Mouse (Mus musculus): ENCODE measurements around the gene Trmt61a.
"Not testable (repeated sequence)": the region's sequence is repeated elsewhere in the genome, so short reads cannot be mapped to it uniquely, and the experiment has no call there.

The Trmt61a gene

DNA sequence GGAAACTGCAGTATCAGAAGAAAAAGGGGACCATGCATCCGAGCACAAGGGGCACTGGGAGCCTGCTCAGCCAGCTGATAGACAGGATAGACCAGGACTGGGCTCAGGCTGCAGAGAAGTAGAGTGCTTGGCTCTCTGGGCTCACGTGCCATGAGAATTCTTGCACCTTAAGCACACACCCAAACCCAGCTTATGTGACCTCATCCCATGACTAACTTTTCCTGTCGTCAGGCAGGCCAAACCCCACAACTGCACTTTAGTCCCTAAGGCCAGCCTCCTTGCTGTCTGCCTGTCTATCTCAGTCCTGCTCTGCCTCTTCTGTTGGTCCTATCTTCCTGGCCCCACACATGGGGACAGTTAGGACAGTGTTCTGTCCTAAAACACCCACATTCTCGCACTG lies 19.8 kb downstream of the Trmt61a start:
- in situ Hi-C loops (cut with MboI, MseI) = loop anchor here (5.0 kb wide), 1 partner anchor 45 kb away; no protein-coding TSS in a partner anchor

DNA sequence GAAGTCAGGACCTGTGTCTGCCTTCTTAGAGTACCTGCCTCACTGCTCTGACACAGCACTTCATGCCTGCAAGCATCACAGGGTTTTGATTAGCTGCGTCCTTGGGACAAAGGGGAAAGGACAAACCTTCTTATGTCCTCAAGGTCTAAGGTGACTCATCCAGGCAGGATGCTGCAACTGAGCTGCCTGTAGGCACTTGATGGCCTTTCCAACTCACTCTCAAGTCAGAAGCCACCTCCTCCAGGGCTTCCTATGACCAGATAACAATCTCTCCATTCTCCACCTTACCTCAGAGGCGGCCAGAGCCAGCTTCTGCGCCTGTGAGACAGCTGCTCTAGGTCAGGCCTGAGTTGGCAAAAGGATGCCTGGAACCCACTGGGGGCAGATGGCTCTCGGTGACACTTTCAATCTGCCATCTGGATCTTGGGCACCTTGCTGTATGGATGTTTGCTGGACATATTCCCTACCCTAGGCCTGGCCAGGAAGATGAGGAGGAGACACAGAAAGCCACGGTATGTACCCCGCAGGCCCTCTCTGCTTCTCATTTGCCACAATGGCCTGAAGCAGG lies 20.5 kb downstream of the Trmt61a start:
- in situ Hi-C loops (cut with MboI, MseI) = loop anchor here (5.0 kb wide), 1 partner anchor 46 kb away; no protein-coding TSS in a partner anchor

DNA sequence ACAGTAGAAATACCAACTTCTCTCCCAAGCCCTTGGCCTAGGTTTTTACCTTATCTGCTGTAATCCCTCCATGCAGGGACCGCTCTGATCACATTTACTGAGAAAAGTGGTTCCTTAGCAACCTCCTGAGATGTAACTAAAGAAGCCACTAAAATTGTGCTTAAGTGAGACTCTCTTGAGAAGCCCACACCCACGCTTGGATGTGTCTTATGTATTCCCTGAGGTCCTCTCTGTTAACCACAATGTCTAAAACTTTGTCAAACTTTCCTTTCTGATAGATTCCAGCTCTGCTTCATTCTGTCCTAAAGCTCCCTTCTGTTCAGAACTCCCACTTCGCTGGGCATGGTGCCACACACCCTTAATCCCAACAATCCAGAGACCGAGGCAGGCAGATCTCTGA lies 21.6 kb downstream of the Trmt61a start:
- in situ Hi-C loops (cut with MboI, MseI) = loop anchor here (5.0 kb wide), 1 partner anchor 47 kb away; no protein-coding TSS in a partner anchor

DNA sequence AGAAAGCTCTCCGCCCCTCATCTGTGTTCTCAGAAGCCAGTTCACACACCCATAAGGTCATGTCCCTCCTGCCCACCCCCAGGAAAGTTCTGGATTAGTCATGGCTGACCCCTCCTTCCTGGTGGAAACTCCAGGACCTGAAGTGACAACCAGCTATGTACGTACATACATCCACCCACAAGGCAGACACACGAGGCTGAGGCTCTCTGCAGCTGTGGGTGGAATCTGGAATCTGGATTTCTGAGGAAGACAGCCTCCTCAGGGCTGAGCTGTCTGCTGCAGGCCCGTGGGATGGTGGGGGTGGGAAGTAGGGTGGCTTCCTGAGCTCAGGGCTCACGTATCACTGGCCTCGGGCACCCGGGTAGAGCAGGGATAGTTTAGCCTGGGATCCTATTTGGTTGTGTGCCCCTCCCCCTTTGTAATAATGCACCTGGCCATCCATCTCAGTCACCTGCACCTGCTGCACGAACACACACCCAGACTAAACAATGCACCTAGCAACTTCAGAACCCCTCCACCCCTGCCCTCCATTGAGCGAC lies 23.1 kb downstream of the Trmt61a start:
- in situ Hi-C loops (cut with MboI, MseI) = no loop called here

DNA sequence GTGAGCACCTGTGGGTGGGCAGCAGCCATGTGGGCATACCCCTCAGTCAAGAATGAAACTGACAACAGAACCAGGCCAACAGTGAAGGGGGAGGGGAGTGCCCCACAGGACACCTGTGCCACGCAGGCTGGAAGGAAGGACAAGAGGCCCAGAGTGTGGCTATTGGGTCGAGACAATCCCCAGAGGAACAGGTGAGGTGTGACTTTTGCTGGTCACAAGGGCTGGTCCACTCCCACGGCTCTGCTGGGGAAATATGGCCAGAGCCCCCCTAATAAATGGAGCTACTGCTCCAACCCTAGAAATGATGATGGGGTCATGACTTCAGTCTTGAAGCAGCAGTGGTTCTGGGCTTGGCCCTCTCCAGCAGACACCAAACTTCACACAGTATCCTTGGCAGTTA lies 25.4 kb downstream of the Trmt61a start:
- in situ Hi-C loops (cut with MboI, MseI) = no loop called here

DNA sequence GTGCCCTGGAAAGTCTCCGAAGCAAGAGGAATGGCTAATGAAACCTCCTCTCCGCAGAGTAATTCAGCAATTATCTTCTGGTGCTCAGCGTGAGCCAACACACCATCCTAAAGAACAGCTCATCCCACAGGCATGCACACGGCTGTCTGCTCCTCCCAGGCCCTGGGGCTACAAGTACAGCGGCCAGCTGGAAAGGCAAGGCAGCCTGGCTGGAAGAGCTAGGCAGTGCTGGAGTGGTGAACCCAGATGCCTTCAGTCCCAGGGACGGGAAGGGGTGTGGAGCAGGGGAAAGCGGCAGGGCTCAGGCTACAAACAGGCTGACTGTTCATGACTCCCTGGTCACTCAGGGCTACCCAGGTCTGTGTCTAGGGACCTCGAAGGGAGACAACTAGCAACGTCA lies 26.7 kb downstream of the Trmt61a start:
- in situ Hi-C loops (cut with MboI, MseI) = no loop called here

DNA sequence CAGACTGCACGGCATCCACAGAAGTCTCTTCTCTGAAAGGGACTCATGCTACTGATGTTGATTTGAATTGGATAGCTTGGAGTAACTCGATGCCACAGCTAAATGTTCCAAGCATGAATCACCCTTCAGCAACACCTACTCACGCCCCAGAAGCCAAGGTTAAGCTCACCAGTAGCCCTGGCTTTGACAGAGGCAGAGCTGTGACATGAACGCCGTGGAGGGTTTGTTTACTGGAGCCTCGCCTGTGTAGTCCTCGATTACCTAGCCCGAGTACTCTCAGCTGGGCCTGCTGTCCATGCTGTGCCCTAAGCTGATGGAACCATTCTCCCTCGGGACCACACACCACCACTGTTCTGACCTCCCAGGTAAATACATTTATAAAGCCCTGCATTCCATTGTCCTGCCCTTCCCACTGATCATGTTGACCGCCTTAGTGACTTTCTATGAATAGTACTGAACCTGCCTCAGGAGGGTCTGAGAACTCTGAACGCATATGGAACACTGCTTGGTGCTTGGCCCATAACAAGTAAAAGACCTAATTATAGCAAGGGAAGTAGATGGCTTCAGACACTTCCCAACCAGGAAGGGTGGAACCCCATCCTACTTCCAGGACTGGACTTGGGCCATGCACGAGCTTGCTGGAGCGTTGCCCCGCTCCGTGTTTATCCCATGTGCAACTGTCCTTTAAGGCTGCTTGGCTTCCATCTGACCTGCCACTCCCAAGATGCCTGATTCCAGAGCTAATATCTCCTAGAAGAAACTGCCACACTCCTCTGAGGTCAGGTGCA lies 27.5 kb downstream of the Trmt61a start:
- in situ Hi-C loops (cut with MboI, MseI) = no loop called here

DNA sequence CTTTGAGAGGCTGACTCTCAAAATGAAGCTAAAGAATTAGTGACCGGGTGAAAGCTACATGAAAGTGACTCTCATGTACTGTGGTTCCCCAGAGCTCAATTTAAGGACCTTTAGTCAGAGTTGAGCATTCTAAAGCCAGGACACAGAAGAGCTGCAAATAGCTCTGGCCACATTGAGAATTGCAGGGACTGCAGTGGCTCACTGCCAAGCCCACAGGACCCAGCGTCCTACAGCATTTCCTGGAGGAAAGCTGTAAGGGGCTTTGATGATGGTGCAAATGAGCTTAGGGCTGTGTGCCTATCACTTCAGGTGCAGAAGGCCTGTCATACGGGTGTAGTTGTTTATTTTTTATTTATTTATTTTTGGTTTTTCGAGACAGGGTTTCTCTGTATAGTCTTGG lies 30.3 kb downstream of the Trmt61a start:
- in situ Hi-C loops (cut with MboI, MseI) = no loop called here

DNA sequence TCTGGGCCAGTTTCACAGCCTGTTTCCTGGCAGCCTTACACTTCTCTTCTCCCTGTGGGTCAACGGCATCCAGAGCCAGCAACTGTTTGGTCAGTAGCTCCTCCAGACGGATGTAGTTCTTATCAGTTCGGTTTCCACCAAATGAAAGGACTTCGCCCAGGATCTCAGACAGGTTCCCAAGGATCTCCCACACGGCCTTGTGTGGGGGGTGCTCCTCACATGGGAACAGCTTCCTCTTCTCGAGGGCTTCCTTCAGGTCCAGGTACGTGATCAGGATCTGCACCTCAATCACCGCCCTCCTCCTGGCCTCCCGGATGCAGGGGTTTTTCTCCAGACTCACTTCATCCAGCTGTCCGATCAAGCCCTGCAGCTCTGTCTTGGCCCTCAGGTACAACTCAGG lies 32.2 kb downstream of the Trmt61a start:
- in situ Hi-C loops (cut with MboI, MseI) = no loop called here

DNA sequence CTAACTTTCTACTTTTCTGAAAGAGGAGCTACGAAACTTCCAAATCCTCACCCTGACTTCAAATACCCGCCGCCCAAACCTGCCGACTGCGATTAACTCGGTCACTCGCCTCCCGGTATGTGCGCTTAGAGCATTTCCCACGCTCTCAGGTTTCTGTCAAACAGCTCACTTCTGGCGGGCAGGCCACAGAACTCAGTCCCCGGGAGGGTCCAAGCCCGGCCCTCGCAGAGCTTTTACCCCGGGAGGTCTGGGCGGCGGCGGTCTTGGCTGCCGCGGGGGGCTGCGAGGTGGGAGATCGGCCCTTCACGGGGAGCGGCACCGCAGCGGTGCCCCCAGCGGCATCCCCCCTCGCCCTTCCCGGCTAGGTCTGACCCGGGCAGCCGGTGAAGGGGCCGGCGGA lies 34.6 kb downstream of the Trmt61a start:
- in situ Hi-C loops (cut with MboI, MseI) = no loop called here

DNA sequence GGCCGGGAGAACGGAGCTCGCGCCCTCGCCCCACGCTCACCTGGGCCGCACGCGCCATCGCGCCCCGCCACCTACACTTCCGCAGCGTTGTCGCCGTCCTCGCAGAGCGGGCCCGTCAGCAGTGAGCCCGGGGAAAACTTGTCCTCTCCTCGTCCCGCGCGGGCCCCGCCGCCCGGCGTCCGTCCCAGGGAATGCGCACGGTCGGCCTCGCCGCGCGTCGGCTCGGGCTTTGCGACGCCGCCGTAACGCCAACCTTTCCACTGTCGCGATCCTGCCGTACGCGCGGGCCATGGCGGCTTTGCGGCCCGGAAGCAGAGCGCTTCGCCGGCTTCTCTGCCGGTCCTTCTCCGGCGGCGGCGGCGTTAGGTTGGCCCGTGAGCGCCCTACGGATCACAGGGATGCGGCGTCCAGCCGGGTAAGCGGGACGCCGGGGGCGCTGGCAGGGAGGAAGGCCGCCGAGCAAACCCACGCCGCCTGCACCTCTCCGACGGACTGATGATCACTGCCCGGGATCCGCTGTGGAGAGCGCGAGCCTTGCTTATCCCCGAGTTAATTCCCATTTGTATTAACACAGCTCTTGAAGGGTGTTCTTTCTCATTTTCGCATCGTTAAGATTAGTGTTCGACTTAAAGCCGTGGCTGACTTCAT lies 35.2 kb downstream of the Trmt61a start, which contains the start of the genes Bag5 and Apopt1:
Gene Bag5 (minus strand): TSS at position 254 of the 648 bp plus-strand sequence.
Gene Apopt1 (plus strand): TSS at position 258 of the 648 bp plus-strand sequence.
- in situ Hi-C loops (cut with MboI, MseI) = no loop called here

DNA sequence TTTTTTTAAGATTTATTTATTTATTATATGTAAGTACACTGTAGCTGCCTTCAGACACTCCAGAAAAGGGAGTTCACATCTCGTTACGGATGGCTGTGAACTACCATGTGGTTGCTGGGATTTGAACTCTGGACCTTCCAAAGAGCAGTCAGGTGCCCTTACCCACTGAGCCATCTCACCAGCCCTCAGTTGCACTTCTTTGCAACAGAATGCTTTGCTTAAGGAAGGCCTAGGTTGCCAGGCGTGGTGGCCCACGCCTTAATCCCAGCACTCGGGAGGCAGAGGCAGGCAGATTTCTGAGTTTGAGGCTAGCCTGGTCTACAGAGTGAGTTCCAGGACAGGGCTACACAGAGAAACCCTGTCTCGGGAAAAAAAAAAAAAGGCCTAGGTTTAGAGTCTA lies 36.0 kb downstream of the Trmt61a start:
- in situ Hi-C loops (cut with MboI, MseI) = not testable (repeated sequence)

DNA sequence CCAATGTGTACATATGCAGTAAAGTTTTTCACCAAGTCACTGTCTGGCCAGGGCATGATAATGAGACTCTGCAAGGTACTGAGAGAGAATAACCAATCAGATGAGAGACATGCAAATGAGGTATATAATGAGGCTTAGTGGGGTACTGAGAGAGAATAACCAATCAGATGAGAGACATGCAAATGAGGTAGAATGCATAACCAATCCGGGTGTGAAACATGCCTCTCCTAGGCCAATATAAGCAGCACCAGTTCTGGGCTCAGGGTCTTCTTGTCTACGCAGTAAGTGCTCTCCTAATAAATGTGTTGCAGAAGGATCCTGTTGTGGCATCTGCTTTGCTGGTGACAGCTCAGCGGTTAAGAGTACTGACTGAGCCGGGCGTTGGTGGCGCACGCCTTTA lies 38.6 kb downstream of the Trmt61a start:
- in situ Hi-C loops (cut with MboI, MseI) = no loop called here

DNA sequence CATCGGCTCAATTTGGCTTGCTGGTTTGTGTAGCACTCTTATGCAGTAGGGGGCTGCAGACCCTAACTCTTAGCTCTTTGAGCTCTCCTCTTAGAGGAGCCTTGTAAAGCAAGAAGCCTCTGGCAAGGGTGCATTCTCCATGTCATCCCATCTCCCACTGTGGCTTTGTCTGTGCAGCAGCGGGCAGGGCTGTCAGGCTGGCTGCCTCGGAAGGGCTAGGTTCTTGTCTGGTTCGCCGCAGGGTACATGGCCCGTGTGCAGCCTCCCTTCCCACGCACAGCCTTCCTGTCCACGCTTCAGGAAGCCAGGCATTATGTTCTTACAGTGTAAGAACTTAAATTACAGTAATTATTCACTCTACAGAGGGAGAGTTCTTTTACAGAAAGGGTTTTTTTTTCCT lies 40.8 kb downstream of the Trmt61a start:
- in situ Hi-C loops (cut with MboI, MseI) = no loop called here

DNA sequence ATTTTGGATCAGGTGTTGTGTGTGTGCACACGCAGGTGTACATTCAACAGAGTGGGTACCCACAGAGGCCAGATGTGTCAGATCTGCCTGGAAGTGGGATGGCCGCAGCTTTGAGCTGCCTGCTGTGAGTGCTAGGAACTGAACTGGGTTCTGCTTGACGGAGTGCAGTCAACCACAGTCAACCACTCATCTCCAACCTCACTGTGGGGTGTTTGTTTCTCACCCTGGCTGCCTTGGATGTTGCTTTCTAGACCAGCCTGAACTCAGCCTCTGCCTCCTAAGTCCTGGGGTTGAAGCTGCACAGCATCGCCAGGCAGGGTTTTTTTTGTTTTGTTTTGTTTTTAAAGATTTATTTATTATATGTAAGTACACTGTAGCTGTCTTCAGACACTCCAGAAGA lies 42.3 kb downstream of the Trmt61a start:
- in situ Hi-C loops (cut with MboI, MseI) = no loop called here

DNA sequence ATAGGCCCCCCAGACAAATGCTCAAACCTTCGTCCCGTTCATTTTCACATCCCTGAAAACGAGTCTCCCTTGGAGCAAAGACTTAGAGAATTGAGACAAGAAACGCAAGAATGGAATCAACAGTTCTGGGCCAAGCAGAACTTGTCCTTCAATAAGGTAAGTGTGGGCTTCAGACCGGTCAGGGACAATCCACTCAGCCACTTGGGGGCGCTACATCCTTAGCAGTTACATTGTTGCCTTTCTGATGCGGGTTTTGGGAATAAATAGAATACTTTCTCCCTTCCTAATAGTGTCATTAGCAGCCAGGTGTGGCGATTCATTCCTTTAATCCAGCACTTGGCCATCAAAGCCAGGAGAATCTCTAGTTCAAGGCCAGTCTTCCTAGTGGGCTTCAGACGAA lies 44.7 kb downstream of the Trmt61a start:
- in situ Hi-C loops (cut with MboI, MseI) = no loop called here

DNA sequence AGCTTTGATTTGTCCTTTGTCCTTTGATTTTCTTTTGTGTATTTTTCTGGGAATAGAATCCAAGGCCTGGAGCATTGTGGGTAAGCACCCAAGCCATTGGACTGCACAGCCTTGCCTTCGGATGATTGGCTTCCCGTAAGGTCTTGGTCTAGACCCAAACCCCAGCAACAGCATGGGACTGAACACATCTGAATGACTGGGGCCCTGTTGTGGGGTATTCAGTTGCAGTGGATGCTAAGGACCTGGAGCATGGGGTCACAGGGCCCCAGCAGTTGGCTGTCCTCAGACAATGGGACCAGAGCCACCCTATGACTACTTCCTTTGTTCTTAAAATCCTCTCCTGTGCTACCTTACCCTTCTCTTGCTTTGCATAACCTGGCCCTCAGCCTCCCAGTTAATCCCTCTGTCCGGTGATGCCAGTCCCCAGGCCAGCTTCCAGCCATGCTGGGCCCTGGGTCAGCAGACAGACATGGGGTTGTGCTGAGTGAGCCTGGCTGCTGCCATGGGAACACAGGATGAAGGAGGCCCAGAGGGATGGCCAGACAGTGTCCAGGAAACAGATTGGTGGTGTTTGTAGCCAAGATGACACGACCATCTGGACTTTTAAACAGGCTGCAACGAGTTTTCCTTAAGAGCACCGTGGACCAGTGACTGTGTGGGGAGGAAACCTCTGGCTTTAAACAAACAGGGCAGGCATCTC lies 46.9 kb downstream of the Trmt61a start:
- in situ Hi-C loops (cut with MboI, MseI) = no loop called here

DNA sequence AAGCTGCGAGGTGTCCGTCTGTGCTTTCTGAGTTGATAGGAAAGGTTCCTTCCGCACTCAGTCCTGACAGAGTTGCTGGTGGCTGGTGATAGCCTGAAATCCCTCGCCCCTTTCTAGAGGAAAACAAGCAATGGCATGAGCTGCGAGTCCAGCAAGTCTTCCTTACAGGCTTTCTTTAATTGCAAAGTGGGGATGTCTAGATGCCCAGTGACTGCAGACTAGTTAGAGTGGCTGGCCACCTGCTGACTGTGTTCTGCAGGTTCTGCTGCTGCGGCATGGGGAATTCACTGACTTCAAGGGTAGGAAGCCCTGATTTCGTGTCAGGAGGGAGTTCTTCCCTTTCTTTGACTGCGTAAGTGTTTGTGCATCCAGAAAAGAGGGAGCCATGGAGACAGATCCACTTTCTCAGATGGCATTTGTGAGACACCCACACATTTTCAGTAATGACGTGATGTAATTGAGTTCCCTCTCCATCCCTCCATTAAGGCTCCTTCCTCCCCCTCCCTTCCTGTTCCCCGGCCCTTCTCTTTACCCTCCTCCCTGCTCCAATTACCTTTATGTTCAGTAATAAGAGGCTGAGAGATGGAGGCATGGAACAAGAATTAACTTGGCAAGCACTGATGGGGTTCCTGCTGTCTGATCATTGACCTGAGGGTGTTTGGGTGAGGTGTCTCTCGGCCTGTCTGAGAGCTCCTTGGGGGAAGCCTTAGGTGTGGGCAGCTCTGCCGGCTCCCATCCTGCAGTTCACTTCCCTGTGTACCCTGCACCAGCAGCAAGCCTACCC lies 47.6 kb downstream of the Trmt61a start:
- in situ Hi-C loops (cut with MboI, MseI) = no loop called here

DNA sequence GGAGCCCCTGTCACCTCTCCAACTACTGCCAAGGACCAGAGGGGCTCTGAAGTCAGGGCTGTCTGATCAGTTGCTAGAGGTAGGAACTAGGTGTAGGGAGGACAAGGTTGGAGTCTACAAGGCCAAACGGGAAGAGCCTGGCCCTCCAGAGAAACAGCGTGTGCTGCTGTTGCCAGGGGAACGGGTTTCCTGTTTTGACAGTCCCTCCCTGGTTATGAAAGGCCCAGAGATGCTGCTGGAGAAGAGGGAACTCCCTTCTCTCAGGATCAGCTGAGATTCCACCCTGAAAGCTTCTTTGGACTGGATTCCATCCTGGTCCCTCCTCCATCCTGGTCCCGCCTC lies 48.2 kb downstream of the Trmt61a start:
- in situ Hi-C loops (cut with MboI, MseI) = no loop called here

DNA sequence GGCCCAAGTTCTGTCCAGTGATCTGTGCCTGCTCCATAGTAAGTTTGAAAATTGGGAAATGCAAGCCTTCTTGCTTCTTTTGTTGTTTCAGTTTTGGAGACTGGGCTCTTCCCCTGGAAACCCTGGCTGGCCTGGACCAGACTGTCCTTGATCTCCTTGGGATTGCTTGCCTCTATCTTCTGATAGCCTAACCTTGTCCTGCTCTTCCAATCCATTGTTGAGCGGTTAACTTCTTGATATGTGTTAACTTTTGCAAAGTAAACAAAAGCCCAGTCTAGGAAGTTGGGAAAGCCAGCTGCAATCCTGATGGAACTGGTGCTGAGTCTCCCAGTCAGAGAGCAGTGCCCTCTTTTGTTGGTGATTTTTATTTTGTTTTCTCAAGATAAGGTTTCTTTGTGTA lies 50.1 kb downstream of the Trmt61a start:
- in situ Hi-C loops (cut with MboI, MseI) = no loop called here
